In the genomic region with DNA sequence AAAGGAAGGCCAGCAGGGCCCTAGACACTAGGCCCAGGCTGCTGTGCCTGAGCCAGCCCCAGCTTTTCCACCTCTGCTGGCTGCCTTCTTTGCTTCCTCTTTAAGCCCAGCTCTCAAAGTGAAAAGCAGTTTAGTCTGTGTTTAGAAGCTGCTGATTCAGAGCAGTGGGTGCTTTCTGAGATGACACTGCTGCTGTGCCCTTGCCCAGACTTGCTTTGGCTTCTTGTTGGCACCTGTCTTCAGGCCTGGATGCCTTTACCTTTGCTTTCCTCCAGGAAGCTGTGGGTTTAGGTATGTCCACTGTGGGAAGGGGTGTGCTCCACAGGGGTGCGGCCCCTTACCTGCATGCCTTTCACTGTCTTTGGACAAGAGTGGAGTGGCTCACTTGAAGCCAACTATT, we compare ENCODE assay signal across 20 mouse cellular contexts. TPM values are rescaled to one million over a fixed set of nuclear protein-coding genes. Genes with fewer than 3 reads are reported as not detected.
DNase-seq lines count a peak whose midpoint lies in the region; ATAC-seq lines count a peak whose summit lies in the region.
"Had no signal": no experiment of that assay in that cellular context is flagged by ENCODE, and none has a peak within 500 bp of the region (broad histone marks: within the 10 kb centered on the region; RNA-seq: fewer than 3 reads in every experiment).

No protein-coding gene starts in this region.

- H3K9me3 ChIP-seq in midbrain, embryonic 10.5 days (replicated peaks): no peaks in the 10 kb centered on the region
- H3K9me3 ChIP-seq in midbrain, embryonic 15.5 days: no peaks in the 10 kb centered on the region
- H3K9me3 ChIP-seq: forebrain, embryonic 10.5 days; hindbrain, embryonic 13.5 days had no signal

- H3K36me3 ChIP-seq in midbrain, embryonic 10.5 days: no peaks in the 10 kb centered on the region
- H3K36me3 ChIP-seq in midbrain, embryonic 15.5 days (replicated peaks): no peaks in the 10 kb centered on the region
- H3K36me3 ChIP-seq: forebrain, embryonic 10.5 days; hindbrain, embryonic 13.5 days had no signal

- no peak overlapping the region for H3K4me3 ChIP-seq in midbrain, embryonic 10.5 days
- H3K4me3 ChIP-seq in midbrain, embryonic 15.5 days: no peak overlapping the region
- H3K4me3 ChIP-seq: forebrain, embryonic 10.5 days; hindbrain, embryonic 13.5 days had no signal

- no peaks in the 10 kb centered on the region for H3K27me3 ChIP-seq in midbrain, embryonic 10.5 days (ENCODE audit: low read depth, poor library complexity, severe bottlenecking)
- no peaks in the 10 kb centered on the region for H3K27me3 ChIP-seq in midbrain, embryonic 15.5 days (replicated peaks)
- H3K27me3 ChIP-seq: hindbrain, embryonic 13.5 days had no signal

- peaks cover 6% of the 10 kb centered on the region; the same call in 1 of the 2 replicates for H3K4me1 ChIP-seq in midbrain, embryonic 10.5 days
- no peaks in the 10 kb centered on the region for H3K4me1 ChIP-seq in midbrain, embryonic 15.5 days

- no peak overlapping the region for H3K9ac ChIP-seq in midbrain, embryonic 15.5 days
- H3K9ac ChIP-seq: hindbrain, embryonic 13.5 days had no signal

- 0 out of 2 replicates have a peak overlapping the region, but pooled peaks have one; percentile 1 for H3K27ac ChIP-seq in midbrain, embryonic 10.5 days (replicated peaks)
- no peak overlapping the region for H3K27ac ChIP-seq in midbrain, embryonic 15.5 days
- H3K27ac ChIP-seq: forebrain, embryonic 10.5 days; hindbrain, embryonic 13.5 days had no signal

- DNase-seq in gastrocnemius, adult 18-20 months (ENCODE audit: low spot score): peak; percentile 35
- no peak for DNase-seq in gastrocnemius, postnatal 10 days
- no peak for DNase-seq in midbrain, embryonic 10.5 days (ENCODE audit: low spot score)
- peak; percentile 71 to 72 for DNase-seq in urinary bladder, postnatal 36 days (ENCODE audit: low spot score in 2 of 2)
- no peak for DNase-seq in kidney, adult 8-10 months
- no peak for DNase-seq in thymus, postnatal 36 days
- DNase-seq: adrenal gland, postnatal 25 days; B cell, adult 2 months; cerebellum, postnatal 14 days; heart, adult 18-20 months; kidney, adult 2 months; kidney, postnatal 4 days; left cerebral cortex, postnatal 4 days; right cerebral cortex, postnatal 14 days; thymus, adult 2 months had no signal

- no peak for ATAC-seq in midbrain, embryonic 15.5 days (replicated peaks)
- ATAC-seq in hematopoietic stem cell, adult 5-6 weeks (replicated peaks in 1 of 2; ENCODE audit: insufficient read depth in 1 of 2, low FRiP score in 2 of 2, low TSS enrichment in 1 of 2, low read depth in 1 of 2, poor library complexity in 2 of 2, severe bottlenecking in 2 of 2): peak; percentile 39 to 44

- WGBS in midbrain, embryonic 10.5 days: 100% methylated on average over 1 of the region's 1 CpGs
- 93% methylated on average over 1 of the region's 1 CpGs for WGBS in midbrain, embryonic 15.5 days

- H3K4me2 ChIP-seq in midbrain, embryonic 15.5 days: no peak overlapping the region
- H3K4me2 ChIP-seq: hindbrain, embryonic 13.5 days had no signal

RNA-seq across cellular contexts. Expression of a gene that starts 28.2 kb away (rescaled TPM):
- total RNA-seq in gastrocnemius, adult 18-20 months (2021): 10 to 100 TPM; 20.4 to 21.5 TPM
- total RNA-seq in gastrocnemius, postnatal 10 days (2021): 10 to 100 TPM; 11.4 to 16.9 TPM
- 25.8 and 30.3 TPM in 2 replicates for polyA plus RNA-seq in midbrain, embryonic 10.5 days (2016; fragmentation: Nextera tagmentation; extraction: Ambion mirVana)
- polyA plus RNA-seq in midbrain, embryonic 15.5 days (2015; fragmentation: Nextera tagmentation; extraction: Ambion mirVana): 12.3 and 14.0 TPM in 2 replicates
- total RNA-seq in hematopoietic stem cell, adult 5-6 weeks (2017): 14.2 and 18.0 TPM in 2 replicates

RNA-seq across cellular contexts. Expression of a gene that starts 28.2 kb away (rescaled TPM):
- total RNA-seq in gastrocnemius, adult 18-20 months (2021): 10 to 100 TPM; 31.2 to 40.4 TPM
- 10 to 100 TPM; 18.6 to 23.8 TPM for total RNA-seq in gastrocnemius, postnatal 10 days (2021)
- 14.0 and 16.4 TPM in 2 replicates for polyA plus RNA-seq in midbrain, embryonic 10.5 days (2016; fragmentation: Nextera tagmentation; extraction: Ambion mirVana)
- 12.4 and 13.8 TPM in 2 replicates for polyA plus RNA-seq in midbrain, embryonic 15.5 days (2015; fragmentation: Nextera tagmentation; extraction: Ambion mirVana)
- 7.1 and 10.8 TPM in 2 replicates for total RNA-seq in hematopoietic stem cell, adult 5-6 weeks (2017)

RNA-seq across cellular contexts. Expression of a gene that starts 28.4 kb away (rescaled TPM):
- 1 to 10 TPM; 2.7 TPM for total RNA-seq in gastrocnemius, adult 18-20 months (2021)
- total RNA-seq in gastrocnemius, postnatal 10 days (2021): 1 to 10 TPM; 2.5 to 2.6 TPM
- 9.8 and 10.7 TPM in 2 replicates for polyA plus RNA-seq in midbrain, embryonic 10.5 days (2016; fragmentation: Nextera tagmentation; extraction: Ambion mirVana)
- 15.0 and 16.2 TPM in 2 replicates for polyA plus RNA-seq in midbrain, embryonic 15.5 days (2015; fragmentation: Nextera tagmentation; extraction: Ambion mirVana)
- 6.5 and 6.8 TPM in 2 replicates for total RNA-seq in hematopoietic stem cell, adult 5-6 weeks (2017)

RNA-seq across cellular contexts. Expression of a gene that starts 34.0 kb away (rescaled TPM):
- total RNA-seq in gastrocnemius, adult 18-20 months (2021): 10 to 100 TPM; 35.3 to 38.5 TPM
- total RNA-seq in gastrocnemius, postnatal 10 days (2021): 10 to 100 TPM; 11.2 to 19.3 TPM
- polyA plus RNA-seq in midbrain, embryonic 10.5 days (2016; fragmentation: Nextera tagmentation; extraction: Ambion mirVana): 24.1 and 26.6 TPM in 2 replicates
- 22.8 and 26.9 TPM in 2 replicates for polyA plus RNA-seq in midbrain, embryonic 15.5 days (2015; fragmentation: Nextera tagmentation; extraction: Ambion mirVana)
- total RNA-seq in hematopoietic stem cell, adult 5-6 weeks (2017): not detected in 2 replicates
- total RNA-seq: left cerebral cortex, postnatal 4 days; midbrain, postnatal 0 days had no signal
- polyA plus RNA-seq: kidney, adult 2 months; thymus, adult 2 months had no signal

Comparison
In these comparisons a context has a peak if more than half of its experiments do, and no peak if none do; other contexts are left out.
1. DNase-seq: peak in gastrocnemius, adult 18-20 months (single experiment) and urinary bladder, postnatal 36 days (2 of 2); none in gastrocnemius, postnatal 10 days (single experiment), midbrain, embryonic 10.5 days (single experiment), kidney, adult 8-10 months (0 of 2) and thymus, postnatal 36 days (0 of 2).